Comparison of ENCODE assay signal across 18 mouse cellular contexts in the genomic region with DNA sequence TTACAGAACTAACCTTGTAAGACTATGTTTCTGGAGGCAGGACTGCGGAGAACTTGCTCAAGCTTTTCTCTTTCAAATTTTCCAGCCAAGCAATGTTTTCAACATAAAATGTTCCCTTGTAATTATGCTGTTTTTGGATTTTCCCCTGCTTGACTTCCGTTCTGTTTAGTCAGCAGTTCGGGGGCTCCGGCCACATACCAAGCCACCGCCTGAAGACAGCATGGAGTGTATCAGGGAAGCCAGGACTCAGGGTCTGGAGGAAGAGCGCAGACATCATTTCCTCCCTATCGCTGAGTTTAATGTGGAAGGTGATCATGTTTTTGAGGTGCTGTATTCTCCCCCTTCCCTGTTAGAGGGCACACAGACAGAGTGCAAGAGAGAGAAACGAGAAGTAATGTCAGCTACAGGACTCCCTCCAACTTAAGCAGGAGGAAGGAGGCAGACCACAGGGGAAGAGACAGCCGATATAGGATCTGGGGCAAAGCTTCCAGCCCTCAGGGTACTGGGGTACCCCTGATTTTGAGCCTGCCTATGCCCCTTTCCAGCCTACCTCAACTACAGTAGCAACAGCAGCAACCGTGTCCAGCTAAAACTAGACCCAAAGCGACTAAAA. TPM values are rescaled to one million over a fixed set of nuclear protein-coding genes. Genes with fewer than 3 reads are reported as not detected.
DNase-seq lines count a peak whose midpoint lies in the region; ATAC-seq and TF ChIP-seq lines count a peak whose summit lies in the region.
"Had no signal": no experiment of that assay in that cellular context is flagged by ENCODE, and none has a peak within 500 bp of the region (broad histone marks: within the 10 kb centered on the region; RNA-seq: fewer than 3 reads in every experiment).

No protein-coding gene starts in this region.

- no peak overlapping the region for H3K27ac ChIP-seq in kidney, postnatal 0 days
- H3K27ac ChIP-seq in kidney, embryonic 16.5 days (ENCODE audit: low read length), result no peak overlapping the region
- H3K27ac ChIP-seq in ES-E14 (ENCODE audit: insufficient read depth, low read depth, low read length, poor library complexity, severe bottlenecking), result no peak overlapping the region
- 0 out of 2 replicates have a peak overlapping the region, but pooled peaks have one; percentile 16 for H3K27ac ChIP-seq in embryonic facial prominence, embryonic 13.5 days
- H3K27ac ChIP-seq: limb, embryonic 12.5 days had no signal

- no peak overlapping the region for H3K9ac ChIP-seq in kidney, postnatal 0 days (ENCODE audit: low read depth, low read length)
- no peak overlapping the region for H3K9ac ChIP-seq in kidney, embryonic 16.5 days (replicated peaks; ENCODE audit: low read length)
- H3K9ac ChIP-seq in ES-E14 (ENCODE audit: insufficient read depth, low read depth, low read length, poor library complexity, severe bottlenecking), result no peak overlapping the region
- H3K9ac ChIP-seq in embryonic facial prominence, embryonic 13.5 days, result no peak overlapping the region
- H3K9ac ChIP-seq: forebrain, postnatal 0 days; limb, embryonic 12.5 days had no signal

- peak; percentile 50 for DNase-seq in kidney, postnatal 0 days (ENCODE audit: low spot score)
- no peak for DNase-seq in ES-E14 (ENCODE audit: low read depth, low spot score)
- DNase-seq in left cerebral cortex, postnatal 4 days, result no peak
- DNase-seq in frontal cortex, postnatal 36 days (ENCODE audit: low spot score in 2 of 2), result no peak
- DNase-seq in gastrocnemius, adult 8-10 months (ENCODE audit: low spot score in 2 of 2), result no peak
- DNase-seq: adrenal gland, postnatal 25 days; cerebellum, postnatal 36 days; forebrain, postnatal 0 days; layer of hippocampus, postnatal 36 days; lung, postnatal 36 days; right cerebral cortex, adult 18-20 months; spleen, adult 18-20 months; thymus, adult 2 months had no signal

- TF ChIP-seq CTCF in kidney, postnatal 0 days (IDR thresholded peaks at IDR 0.05; ENCODE audit: low read depth), result no peak

- no peaks in the 10 kb centered on the region for H3K9me3 ChIP-seq in kidney, postnatal 0 days (replicated peaks; ENCODE audit: low read length)
- no peaks in the 10 kb centered on the region for H3K9me3 ChIP-seq in kidney, embryonic 16.5 days (ENCODE audit: low read length)
- H3K9me3 ChIP-seq in ES-E14 (ENCODE audit: control insufficient read depth, insufficient read depth, low read depth, low read length), result no peaks in the 10 kb centered on the region
- H3K9me3 ChIP-seq in embryonic facial prominence, embryonic 13.5 days, result no peaks in the 10 kb centered on the region
- H3K9me3 ChIP-seq: limb, embryonic 12.5 days had no signal

- 72% methylated on average over 11 of the region's 11 CpGs for WGBS in kidney, postnatal 0 days
- WGBS in kidney, embryonic 16.5 days, result 79% methylated on average over 11 of the region's 11 CpGs
- 77% methylated on average over 11 of the region's 11 CpGs for WGBS in embryonic facial prominence, embryonic 13.5 days

- H3K27me3 ChIP-seq in kidney, postnatal 0 days (ENCODE audit: insufficient read depth, low read length), result no peaks in the 10 kb centered on the region
- no peaks in the 10 kb centered on the region for H3K27me3 ChIP-seq in kidney, embryonic 16.5 days (ENCODE audit: insufficient read depth, low read length)
- no peaks in the 10 kb centered on the region for H3K27me3 ChIP-seq in embryonic facial prominence, embryonic 13.5 days
- H3K27me3 ChIP-seq: limb, embryonic 12.5 days had no signal

- ATAC-seq in kidney, postnatal 0 days (replicated peaks; ENCODE audit: low FRiP score, low read depth), result no peak
- no peak for ATAC-seq in kidney, embryonic 16.5 days (ENCODE audit: low FRiP score, low TSS enrichment)
- no peak for ATAC-seq in embryonic facial prominence, embryonic 13.5 days (ENCODE audit: insufficient number of reproducible peaks, insufficient read depth, low FRiP score, low TSS enrichment, low read depth)
- peak; percentile 30; the same call in 1 of the 2 replicates for ATAC-seq in megakaryocyte, adult 5-6 weeks (ENCODE audit: poor library complexity, severe bottlenecking)
- ATAC-seq: forebrain, postnatal 0 days had no signal

- no peaks in the 10 kb centered on the region for H3K4me1 ChIP-seq in kidney, postnatal 0 days (replicated peaks; ENCODE audit: insufficient read depth, low read length)
- no peaks in the 10 kb centered on the region for H3K4me1 ChIP-seq in kidney, embryonic 16.5 days (ENCODE audit: insufficient read depth, low read length)
- no peaks in the 10 kb centered on the region for H3K4me1 ChIP-seq in ES-E14 (ENCODE audit: control insufficient read depth in 2 of 2, insufficient read depth in 2 of 2, low read length in 2 of 2, poor library complexity in 1 of 2)
- H3K4me1 ChIP-seq in embryonic facial prominence, embryonic 13.5 days, result peaks cover 4% of the 10 kb centered on the region; the same call in 1 of the 2 replicates
- H3K4me1 ChIP-seq: limb, embryonic 12.5 days had no signal

- no peak overlapping the region for H3K4me3 ChIP-seq in kidney, postnatal 0 days (replicated peaks; ENCODE audit: low read depth, low read length)
- no peak overlapping the region for H3K4me3 ChIP-seq in kidney, embryonic 16.5 days (ENCODE audit: low read length)
- no peak overlapping the region for H3K4me3 ChIP-seq in ES-E14 (ENCODE audit: insufficient read depth in 1 of 2, low read depth in 1 of 2, low read length in 2 of 2, poor library complexity in 1 of 2, severe bottlenecking in 1 of 2)
- no peak overlapping the region for H3K4me3 ChIP-seq in embryonic facial prominence, embryonic 13.5 days
- H3K4me3 ChIP-seq: limb, embryonic 12.5 days had no signal

- intact Hi-C loops in left cerebral cortex, postnatal 4 days (cut with DNase I), result no loop called here

- H3K4me2 ChIP-seq in kidney, postnatal 0 days (ENCODE audit: low read length), result no peak overlapping the region
- no peak overlapping the region for H3K4me2 ChIP-seq in kidney, embryonic 16.5 days (replicated peaks; ENCODE audit: low read depth, low read length)
- H3K4me2 ChIP-seq in embryonic facial prominence, embryonic 13.5 days, result no peak overlapping the region
- H3K4me2 ChIP-seq: limb, embryonic 12.5 days had no signal

- in situ Hi-C loops in ES-E14 (cut with MboI; ENCODE audit: low sequenced_read_pairs in 2 of 2, unreplicated experiment in 2 of 2), result loop anchor here in 1 of 2 experiments (10.0 kb wide), 2 partner anchors 306 to 346 kb away; no protein-coding TSS in a partner anchor

- no peaks in the 10 kb centered on the region for H3K36me3 ChIP-seq in kidney, postnatal 0 days (ENCODE audit: insufficient read depth, low read length)
- H3K36me3 ChIP-seq in kidney, embryonic 16.5 days (ENCODE audit: insufficient read depth, low read length), result no peaks in the 10 kb centered on the region
- no peaks in the 10 kb centered on the region for H3K36me3 ChIP-seq in ES-E14 (ENCODE audit: control insufficient read depth, insufficient read depth, low read length, poor library complexity, severe bottlenecking)
- no peaks in the 10 kb centered on the region for H3K36me3 ChIP-seq in embryonic facial prominence, embryonic 13.5 days
- H3K36me3 ChIP-seq: limb, embryonic 12.5 days had no signal

TF ChIP-seq in ES-E14, 5 proteins besides CTCF, POLR2A, EP300 and RAD21:
- peak; percentile 40; the same call in 1 of the 2 replicates for TF ChIP-seq MAFK (IDR thresholded peaks at IDR 0.05; ENCODE audit: insufficient read depth, low read depth, low read length)
- no peak for TF ChIP-seq HCFC1 (IDR thresholded peaks at IDR 0.05; ENCODE audit: borderline replicate concordance, insufficient read depth, low read length)
TF ChIP-seq in ES-E14: peak in this region for 1.

RNA-seq across cellular contexts. Expression of a gene that starts 56.1 kb away (rescaled TPM):
- polyA plus RNA-seq in kidney, postnatal 0 days (2015; fragmentation: Nextera tagmentation; extraction: Ambion mirVana), result 0.29 TPM in 2 replicates
- 0.16 and 0.17 TPM in 2 replicates for polyA plus RNA-seq in kidney, embryonic 16.5 days (2015; fragmentation: Nextera tagmentation; extraction: Ambion mirVana)
- 0.04 and 0.11 TPM in 2 replicates for total RNA-seq in ES-E14 (2012; rRNA removed)
- 0.13 and 0.18 TPM in 2 replicates for polyA plus RNA-seq in embryonic facial prominence, embryonic 13.5 days (2015; fragmentation: Nextera tagmentation; extraction: Ambion mirVana)
- total RNA-seq in megakaryocyte, adult 5-6 weeks (2015), result 5.3 and 7.3 TPM in 2 replicates
- 9.3 and 11.3 TPM in 2 replicates for total RNA-seq in megakaryocyte, adult 5-6 weeks (2017)
- under 1 TPM; 0.18 to 0.22 TPM for total RNA-seq in left cerebral cortex, postnatal 4 days (2021)
- under 1 TPM in 1 of 4 experiments, not detected in 3; 0.07 TPM for total RNA-seq in gastrocnemius, adult 8-10 months (2022)
- total RNA-seq: MEL had no signal
